Mouse (Mus musculus) embryonic stem cell, embryonic (primary cell): ENCODE measurements around the gene Rnf215.

Source experiments
- CTCF ChIA-PET, 4 experiments: fragments of 300-600 bp in 2 of 4; fragments of 350-600 bp in 2 of 4; sonication (Branson Sonifier 250); formaldehyde crosslinking; loops; one replicate each; lab custom pipeline; 2022; ENCODE audit warnings: inconsistent platforms in 2 of 4; lab: Charles Lee
- POLR2A ChIA-PET, 4 experiments: fragments of 300-600 bp in 2 of 4; fragments of 350-600 bp in 2 of 4; sonication (Branson Sonifier 250); formaldehyde crosslinking; loops; one replicate each; lab custom pipeline; 2022; ENCODE audit warnings: antibody characterized with exemption in 4 of 4, inconsistent platforms in 1 of 4; lab: Charles Lee

Rnf215 gene

GRCm38 (mm10) chr11:4134986-4135935 is at the start of gene Rnf215:
Gene Rnf215, plus strand, starts transcription at chr11:4135202.
- POLR2A ChIA-PET, result interaction anchor here in 3 of 4 experiments (0.6 to 2.1 kb wide), 29 partner anchors 9 to 744 kb away, joined by 3 to 11 read pairs (median 4); partner anchors contain the start of genes Sec14l2 (in 3 of the 3), Tbc1d10a (in 3 of the 3), Castor1 (in 1 of the 3) and Mtmr3 (in 1 of the 3)
- CTCF ChIA-PET, result interaction anchor here (0.5 to 2.7 kb wide), 69 partner anchors 8 to 1362 kb away, joined by 3 to 42 read pairs (median 4); partner anchors contain the start of genes Sec14l2 (in 3 of the 4), Tbc1d10a (in 2 of the 4), Castor1 (in 1 of the 4) and Ccdc157 (in 1 of the 4)

GRCm38 (mm10) chr11:4086246-4086645 is 48.8 kb upstream of the Rnf215 start:
- CTCF ChIA-PET, result interaction anchor here in 3 of 4 experiments (1.0 to 3.2 kb wide), 5 partner anchors 8 to 57 kb away, joined by 3 to 19 read pairs (median 4); partner anchors contain the start of gene Mtfp1 (in 1 of the 3)

GRCm38 (mm10) chr11:4087267-4087666 is 47.7 kb upstream of the Rnf215 start:
- POLR2A ChIA-PET, result interaction anchor here in 1 of 4 experiments (0.6 to 1.5 kb wide), 2 partner anchors 10 to 87 kb away, joined by 3 to 4 read pairs; no protein-coding TSS in a partner anchor

More at GRCm38 (mm10) chr11:4086246-4086645, 48.8 kb upstream of the Rnf215 start:
- POLR2A ChIA-PET, result interaction anchor here in 3 of 4 experiments (0.6 to 1.5 kb wide), 7 partner anchors 8 to 123 kb away, joined by 3 to 5 read pairs (median 3); partner anchors contain the start of gene Pes1 (in 1 of the 3)

DNA sequence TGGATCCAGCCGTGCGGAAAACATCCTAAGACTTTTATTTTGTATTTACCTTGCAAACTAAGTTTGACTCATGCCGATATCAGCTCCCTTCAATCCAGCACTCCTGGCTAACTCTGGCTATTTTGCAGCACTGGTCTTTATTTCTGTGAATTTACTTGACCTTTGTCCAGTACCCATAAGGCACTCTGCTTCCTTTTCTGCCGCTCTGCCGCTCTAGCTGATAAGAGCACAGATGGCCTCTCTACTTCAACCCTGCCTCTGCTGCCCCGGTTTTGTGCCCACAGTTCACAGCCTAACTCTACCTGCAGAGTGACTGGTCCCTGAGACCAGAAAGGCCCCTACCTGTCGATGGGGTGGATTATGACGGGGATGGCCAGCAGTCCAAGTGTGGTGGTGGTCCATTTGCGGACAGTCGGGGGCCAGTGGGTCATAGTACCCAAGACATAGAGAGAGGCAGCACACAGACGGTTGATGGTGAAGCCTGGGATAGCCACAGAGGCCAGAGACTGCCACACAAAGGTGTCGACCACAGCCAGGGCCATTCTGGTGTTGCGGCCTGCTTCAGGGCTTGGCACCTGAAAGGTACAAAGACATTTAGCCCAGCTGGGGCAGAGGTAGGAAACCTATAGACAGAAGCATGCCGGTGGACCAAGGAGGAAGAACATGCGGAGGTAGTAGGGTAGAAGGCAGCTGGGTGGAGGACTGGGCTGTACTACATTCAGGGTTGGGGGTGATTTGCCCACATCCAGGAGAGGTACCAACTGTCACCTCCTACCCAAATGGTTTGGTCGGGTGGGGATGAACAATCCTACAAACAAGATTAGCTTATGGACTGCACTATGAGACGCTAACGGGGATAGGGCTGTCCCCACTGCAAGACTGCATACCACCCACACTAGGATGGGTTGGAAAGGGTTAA is 41.3 kb upstream of the Rnf215 start:
- ChIA-PET CTCF (interaction anchor here (0.5 to 2.2 kb wide), 40 partner anchors 8 to 411 kb away, joined by 3 to 19 read pairs (median 4); partner anchors contain the start of genes Sec14l2 (in 2 of the 4), Castor1 (in 1 of the 4), Pes1 (in 1 of the 4) and Rnf215 (in 1 of the 4)), POLR2A (interaction anchor here in 3 of 4 experiments (0.7 to 2.3 kb wide), 21 partner anchors 8 to 445 kb away, joined by 3 to 11 read pairs (median 4); partner anchors contain the start of genes Sec14l2 (in 3 of the 3), Tbc1d10a (in 2 of the 3), Morc2a (in 1 of the 3) and Pes1 (in 1 of the 3))

More at GRCm38 (mm10) chr11:4087267-4087666, 47.7 kb upstream of the Rnf215 start:
- CTCF ChIA-PET, result interaction anchor here in 1 of 4 experiments (0.6 kb wide), 1 partner anchor 861 kb away, joined by 4 read pairs; no protein-coding TSS in a partner anchor

GRCm38 (mm10) chr11:4094378-4095170 is 40.4 kb upstream of the Rnf215 start:
- POLR2A ChIA-PET, result interaction anchor here in 3 of 4 experiments (0.6 to 2.3 kb wide), 23 partner anchors 8 to 445 kb away, joined by 3 to 11 read pairs (median 4); partner anchors contain the start of genes Sec14l2 (in 3 of the 3), Tbc1d10a (in 2 of the 3), Morc2a (in 1 of the 3) and Pes1 (in 1 of the 3)
- CTCF ChIA-PET, result interaction anchor here (0.5 to 2.2 kb wide), 38 partner anchors 9 to 410 kb away, joined by 3 to 19 read pairs (median 4); partner anchors contain the start of genes Sec14l2 (in 2 of the 4), Castor1 (in 1 of the 4), Pes1 (in 1 of the 4) and Rnf215 (in 1 of the 4)

GRCm38 (mm10) chr11:4095171-4096053 is 39.6 kb upstream of the Rnf215 start, which contains the start of gene Mtfp1:
Gene Mtfp1, minus strand, starts transcription at chr11:4095445.
- ChIA-PET POLR2A (interaction anchor here in 3 of 4 experiments (0.6 to 3.6 kb wide), 26 partner anchors 9 to 1502 kb away, joined by 3 to 20 read pairs (median 4); partner anchors contain the start of genes Pes1 (in 2 of the 3), Sec14l2 (in 2 of the 3), Gal3st1 (in 1 of the 3) and Tbc1d10a (in 1 of the 3)), CTCF (interaction anchor here in 3 of 4 experiments (0.6 to 2.2 kb wide), 13 partner anchors 10 to 132 kb away, joined by 3 to 19 read pairs (median 5); partner anchors contain the start of genes Pes1 (in 1 of the 3) and Sec14l2 (in 1 of the 3))

DNA sequence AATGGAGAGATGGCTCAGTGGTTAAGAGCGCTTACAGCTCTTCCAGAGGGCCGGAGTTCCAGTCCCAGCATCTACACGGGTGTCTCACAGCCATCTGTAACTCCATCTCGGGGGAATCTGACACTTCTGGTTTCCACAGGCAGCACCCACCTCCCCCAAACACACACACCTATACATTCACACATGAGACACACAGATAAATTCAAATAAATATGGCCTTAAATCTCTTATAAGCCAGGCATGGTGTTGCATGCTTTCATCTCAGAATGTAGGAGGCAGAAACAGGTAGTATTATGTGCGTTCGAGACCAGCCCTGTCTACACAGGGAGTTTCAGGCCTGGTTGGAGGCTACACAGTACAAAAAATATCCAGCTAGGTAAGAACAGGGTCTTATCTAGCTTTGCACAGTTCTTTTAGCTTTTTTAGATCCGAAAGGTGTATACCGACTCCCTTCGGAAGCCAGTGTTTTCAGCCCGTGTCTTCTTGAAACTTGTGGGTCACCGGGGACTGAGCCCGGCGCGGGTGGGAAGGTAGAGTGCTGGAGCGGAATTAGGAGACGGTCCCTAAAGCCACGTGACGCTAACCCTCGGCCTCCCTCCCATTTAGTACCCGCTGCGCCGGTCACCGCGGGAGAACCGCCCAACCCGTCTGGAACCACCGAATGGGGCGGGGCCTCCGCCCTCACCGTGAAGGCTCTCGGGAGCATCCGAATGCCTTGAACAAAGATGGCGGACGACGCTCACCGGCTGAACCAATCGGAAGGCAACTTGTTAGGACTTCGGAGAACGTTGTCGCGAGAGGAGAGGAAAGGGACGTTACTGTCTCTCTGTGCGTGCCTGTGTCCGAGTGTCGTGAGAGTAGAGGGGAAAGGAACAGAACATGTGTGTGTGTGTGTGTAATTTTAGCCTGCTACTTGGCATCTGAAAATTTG is 38.7 kb upstream of the Rnf215 start:
- ChIA-PET CTCF (interaction anchor here in 3 of 4 experiments (0.6 to 1.3 kb wide), 8 partner anchors 16 to 133 kb away, joined by 3 to 6 read pairs (median 3); partner anchors contain the start of gene Pes1 (in 1 of the 3)), POLR2A (interaction anchor here in 3 of 4 experiments (0.6 to 3.6 kb wide), 23 partner anchors 9 to 1501 kb away, joined by 3 to 20 read pairs (median 4); partner anchors contain the start of genes Sec14l2 (in 2 of the 3), Gal3st1 (in 1 of the 3), Pes1 (in 1 of the 3) and Tbc1d10a (in 1 of the 3))

DNA sequence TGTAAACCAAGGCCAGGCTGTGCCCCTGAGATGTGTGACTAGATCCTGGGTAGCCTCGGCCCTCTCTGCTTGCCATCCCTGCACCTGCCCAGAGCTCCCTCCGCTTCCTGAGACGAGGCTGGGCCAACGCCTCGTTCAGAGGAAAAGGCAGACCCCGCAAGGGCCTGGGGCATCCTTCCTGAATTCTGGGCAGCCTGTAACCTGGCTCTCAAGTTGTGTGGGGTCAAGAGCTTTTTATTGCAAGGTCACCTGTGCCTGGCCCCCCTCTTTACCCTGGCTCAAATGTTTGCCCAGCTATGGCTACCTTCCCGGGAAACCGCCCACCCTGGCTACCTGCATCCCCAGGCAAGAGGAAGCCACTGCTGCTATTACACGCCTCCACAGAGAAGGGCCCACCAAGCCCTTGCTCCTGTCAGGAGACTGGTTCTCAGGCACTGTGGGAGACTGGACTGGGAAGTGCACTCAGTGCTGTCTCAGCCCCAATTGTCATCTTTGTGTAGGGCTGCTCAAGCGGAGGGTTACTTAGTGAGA is 37.8 kb upstream of the Rnf215 start:
- ChIA-PET CTCF (interaction anchor here in 1 of 4 experiments (1.3 kb wide), 2 partner anchors 44 to 96 kb away, joined by 3 to 5 read pairs; no protein-coding TSS in a partner anchor), POLR2A (interaction anchor here in 3 of 4 experiments (0.8 to 3.6 kb wide), 19 partner anchors 9 to 134 kb away, joined by 3 to 20 read pairs (median 4); partner anchors contain the start of genes Pes1 (in 1 of the 3), Sec14l2 (in 1 of the 3) and Tbc1d10a (in 1 of the 3))

GRCm38 (mm10) chr11:4098120-4098519 is 36.9 kb upstream of the Rnf215 start:
- CTCF ChIA-PET, result interaction anchor here in 2 of 4 experiments (0.5 to 2.4 kb wide), 7 partner anchors 30 to 184 kb away, joined by 3 to 8 read pairs (median 4); partner anchors contain the start of gene Slc35e4 (in 1 of the 2)
- POLR2A ChIA-PET, result interaction anchor here (0.6 to 3.6 kb wide), 18 partner anchors 9 to 143 kb away, joined by 3 to 20 read pairs (median 4); partner anchors contain the start of genes Sec14l2 (in 1 of the 4) and Tbc1d10a (in 1 of the 4)

GRCm38 (mm10) chr11:4098816-4099215 is 36.2 kb upstream of the Rnf215 start:
- POLR2A ChIA-PET, result interaction anchor here in 3 of 4 experiments (0.6 to 3.6 kb wide), 9 partner anchors 12 to 606 kb away, joined by 3 to 20 read pairs (median 4); partner anchors contain the start of genes Sec14l2 (in 2 of the 3), Tbc1d10a (in 1 of the 3) and Zmat5 (in 1 of the 3)
- CTCF ChIA-PET, result interaction anchor here in 2 of 4 experiments (0.5 to 2.4 kb wide), 3 partner anchors 45 to 185 kb away, joined by 3 to 8 read pairs (median 4); partner anchors contain the start of gene Slc35e4 (in 1 of the 2)

DNA sequence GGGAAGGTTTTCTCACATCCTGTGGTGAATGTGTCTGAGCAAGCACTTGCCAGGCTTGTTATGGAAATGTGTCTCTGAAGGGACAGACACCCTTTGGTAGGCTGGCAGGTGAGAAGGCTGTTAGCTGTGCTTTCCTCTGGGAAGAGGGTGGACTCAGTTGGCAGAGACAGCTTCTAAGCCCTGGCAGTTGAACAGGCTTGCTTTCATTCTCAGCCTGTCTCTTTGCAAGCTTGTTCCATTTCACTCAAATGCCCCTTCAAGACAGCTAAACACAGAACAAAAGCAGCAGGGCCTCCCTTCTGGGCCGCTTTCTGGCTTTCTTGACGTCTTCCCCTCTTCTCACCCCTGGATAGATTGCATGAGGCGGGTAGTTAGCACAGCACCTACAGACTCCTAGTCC is 35.6 kb upstream of the Rnf215 start:
- ChIA-PET POLR2A (interaction anchor here in 2 of 4 experiments (0.7 to 2.6 kb wide), 5 partner anchors 11 to 24 kb away, joined by 3 to 13 read pairs (median 4); partner anchors contain the start of gene Sec14l2 (in 2 of the 2)), CTCF (interaction anchor here in 3 of 4 experiments (0.6 to 2.4 kb wide), 7 partner anchors 13 to 185 kb away, joined by 3 to 8 read pairs (median 3); partner anchors contain the start of gene Slc35e4 (in 1 of the 3))

DNA sequence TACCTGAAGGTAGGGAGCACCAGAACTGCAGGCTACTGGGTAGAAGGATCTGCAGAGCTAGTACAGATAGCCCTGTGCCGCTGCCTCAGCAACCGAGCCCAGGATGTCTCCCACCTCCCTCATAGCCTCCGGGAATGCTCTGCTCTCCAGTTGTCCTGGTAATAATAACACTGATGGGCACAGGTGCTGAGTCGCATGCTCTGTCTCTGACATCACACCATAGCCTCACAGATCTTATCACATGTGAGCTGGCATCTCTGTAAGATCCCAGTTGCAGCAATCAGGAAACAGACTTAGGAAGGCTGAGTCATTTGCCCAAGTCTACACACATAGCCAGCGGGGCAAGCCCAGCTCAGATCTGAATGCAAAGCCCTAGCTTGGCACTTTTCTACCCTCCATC is 33.2 kb upstream of the Rnf215 start:
- CTCF ChIA-PET, result interaction anchor here in 3 of 4 experiments (0.6 to 1.0 kb wide), 5 partner anchors 12 to 543 kb away, joined by 3 to 7 read pairs (median 4); partner anchors contain the start of gene Sec14l2 (in 1 of the 3)
- POLR2A ChIA-PET, result interaction anchor here in 2 of 4 experiments (0.7 to 3.3 kb wide), 4 partner anchors 16 to 138 kb away, joined by 3 to 12 read pairs (median 4); partner anchors contain the start of genes Pes1 (in 1 of the 2) and Sec14l2 (in 1 of the 2)
